Mouse (Mus musculus) right cerebral cortex, postnatal 14 days (tissue): ENCODE data around the gene Trnau1ap.
"Not testable (repeated sequence)": the region's sequence is repeated elsewhere in the genome, so short reads cannot be mapped to it uniquely, and the experiment has no call there.

ENCODE experiments used
- DNase-seq: peaks from one replicate; pipeline ENCODE4 v3.0.0; 2022

The Trnau1ap gene

DNA sequence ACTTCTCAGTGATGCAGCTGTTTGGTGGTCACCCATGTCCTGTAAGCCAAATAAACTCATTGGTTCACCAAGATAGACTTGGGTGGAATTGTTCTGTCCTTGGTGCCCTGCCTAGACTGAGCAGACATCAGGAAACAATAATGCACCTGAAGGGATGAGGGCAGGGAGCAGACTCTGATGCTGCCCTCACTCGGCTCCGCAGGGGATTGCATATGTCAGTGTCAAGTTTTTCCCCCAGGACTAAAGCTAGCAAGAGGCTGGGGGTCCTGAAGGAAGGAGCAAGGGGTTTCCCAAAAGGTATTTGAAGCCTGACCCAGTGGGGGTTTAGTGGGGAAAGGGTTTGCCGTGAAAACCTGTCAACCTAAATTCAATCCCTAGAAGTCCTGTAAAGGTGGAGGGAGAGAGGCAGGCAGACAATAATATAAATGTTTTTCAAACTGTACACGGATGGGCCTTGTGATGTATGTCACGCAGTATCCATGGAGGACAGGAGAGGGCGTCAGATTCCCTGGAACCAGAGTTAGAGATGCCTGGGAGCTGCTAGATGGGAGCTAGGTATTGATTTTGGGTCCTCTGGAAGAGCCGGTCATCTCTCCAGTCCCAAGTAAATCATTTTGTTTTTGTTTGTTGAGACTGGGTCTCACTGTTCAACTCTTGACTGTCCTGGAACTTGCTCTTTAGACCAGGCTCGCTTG is 33.5 kb downstream of the Trnau1ap start:
- no peak for DNase-seq

DNA sequence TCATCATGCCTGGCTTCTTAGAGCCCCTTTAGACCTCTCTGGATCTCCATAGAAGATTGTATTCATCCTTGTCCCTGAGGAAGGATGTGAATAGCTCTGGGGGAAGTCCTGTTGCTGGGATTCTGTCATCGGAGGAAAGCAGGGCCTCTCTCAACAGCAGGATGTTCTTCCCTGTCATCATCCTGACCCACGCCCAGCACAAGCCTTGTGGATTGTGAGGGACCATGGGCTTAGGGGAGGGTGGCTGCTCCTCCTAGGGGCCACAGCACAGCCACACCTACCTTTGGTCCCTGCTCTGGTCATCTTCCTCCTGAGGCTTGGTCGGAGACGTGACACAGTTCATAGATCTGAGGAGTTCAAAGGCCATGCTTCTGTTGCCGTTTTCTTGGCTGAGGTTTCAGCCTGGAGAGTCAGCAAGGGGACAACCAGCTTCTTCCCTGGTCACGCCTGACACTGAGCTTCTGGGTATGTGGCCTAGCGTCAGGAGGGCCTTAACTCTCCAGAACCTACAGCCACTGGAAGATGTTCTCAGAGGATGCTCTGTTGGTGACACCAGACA is 35.6 kb downstream of the Trnau1ap start:
- DNase-seq = no peak

DNA sequence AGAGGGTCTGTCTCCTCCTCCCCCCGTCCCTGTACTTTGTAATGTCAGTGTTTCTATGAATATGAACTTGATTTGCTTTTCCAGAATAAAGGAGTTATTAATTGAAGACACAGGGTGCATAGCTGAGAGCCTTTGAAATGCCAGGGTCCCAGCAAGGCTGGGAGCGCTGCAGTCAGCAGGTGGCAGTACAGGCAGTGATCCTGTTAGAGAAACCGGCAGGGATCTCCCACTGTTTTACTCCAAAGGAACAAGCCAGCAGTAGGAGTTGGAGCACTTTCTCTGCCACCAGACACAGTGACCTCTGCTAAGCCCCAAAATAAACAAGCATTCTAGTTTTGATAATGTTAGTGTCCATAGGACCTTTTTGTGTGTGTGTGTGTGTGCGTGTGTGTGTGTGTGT is 36.4 kb downstream of the Trnau1ap start:
- DNase-seq = peak; percentile 50

DNA sequence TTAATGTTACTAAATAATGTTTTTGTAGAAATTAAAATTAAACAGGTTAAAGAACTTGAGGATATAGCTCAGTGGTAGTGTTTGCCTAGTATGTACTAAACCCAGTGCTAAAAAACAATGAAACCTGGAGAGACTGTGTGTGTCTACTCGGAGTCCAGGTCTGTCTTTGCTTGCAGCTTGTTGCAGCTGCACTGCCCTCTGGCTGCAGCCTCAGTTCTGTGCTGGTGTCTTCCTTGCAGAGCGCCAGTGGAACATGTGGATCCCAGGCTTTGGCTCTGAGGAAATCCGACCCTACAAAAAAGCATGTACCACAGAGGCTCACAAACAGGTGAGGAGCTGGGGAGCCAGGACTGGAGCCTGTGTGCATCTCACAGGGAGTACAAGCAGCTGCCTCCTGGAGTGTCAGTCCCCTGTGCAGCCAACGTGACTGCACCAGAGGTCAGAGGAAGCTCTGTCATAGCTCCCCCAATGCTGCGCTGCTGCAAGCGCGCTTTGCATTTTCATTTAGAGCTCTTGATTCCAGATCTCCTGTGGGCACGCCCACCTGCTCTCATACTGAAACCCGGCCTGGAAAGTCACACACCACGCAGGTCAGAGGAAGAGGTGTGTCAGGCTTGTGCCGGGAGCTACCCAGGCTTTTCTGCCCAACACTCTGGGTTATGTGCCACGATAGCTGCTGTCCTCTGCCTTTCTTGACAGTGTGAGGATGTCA is 37.6 kb downstream of the Trnau1ap start:
- DNase-seq = no peak

GRCm38 (mm10) chr4:132291056-132291455 is 38.3 kb downstream of the Trnau1ap start:
- DNase-seq = no peak

GRCm38 (mm10) chr4:132288840-132289239 is 40.5 kb downstream of the Trnau1ap start:
- not testable (repeated sequence) for DNase-seq

GRCm38 (mm10) chr4:132275949-132276348 is 53.4 kb downstream of the Trnau1ap start:
- DNase-seq = no peak

DNA sequence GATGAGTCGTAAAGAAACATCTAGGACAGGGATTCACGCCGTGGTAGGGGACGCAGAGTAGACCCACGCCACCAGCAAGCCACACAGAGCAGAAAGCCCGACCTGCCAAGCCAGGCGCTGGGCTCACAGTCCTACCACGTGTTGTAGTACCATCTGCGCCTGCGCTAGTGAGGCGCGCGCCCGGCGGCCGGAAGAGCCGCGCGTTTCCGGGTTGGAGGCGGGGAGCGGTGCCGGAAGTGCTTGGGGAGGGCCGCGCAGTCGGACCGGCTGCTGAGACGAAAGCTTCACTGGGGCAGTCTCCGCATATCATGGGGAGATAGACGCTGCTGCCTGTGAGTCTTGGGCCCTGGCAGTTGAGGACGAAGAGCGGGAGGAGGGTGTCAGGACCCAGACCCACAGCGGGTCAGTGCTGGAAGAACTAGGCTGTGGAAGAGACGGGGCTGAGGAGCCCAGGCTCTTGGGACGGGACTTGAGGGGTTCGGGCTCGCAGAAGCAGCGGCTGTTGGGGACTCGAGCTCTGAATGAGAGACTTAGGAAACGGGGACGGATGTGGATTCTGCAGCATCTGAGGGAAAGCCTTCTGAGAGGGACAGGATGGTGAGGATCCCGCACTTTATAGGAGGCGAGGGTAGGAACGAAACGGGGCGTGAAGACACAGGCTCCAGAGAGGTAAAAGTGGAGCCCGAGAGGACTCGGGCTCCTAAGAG is 55.0 kb downstream of the Trnau1ap start, which contains the start of gene Taf12:
Gene Taf12 (plus strand): TSS at position 220 of the 707 bp plus-strand sequence.
- peak; percentile 89 for DNase-seq

DNA sequence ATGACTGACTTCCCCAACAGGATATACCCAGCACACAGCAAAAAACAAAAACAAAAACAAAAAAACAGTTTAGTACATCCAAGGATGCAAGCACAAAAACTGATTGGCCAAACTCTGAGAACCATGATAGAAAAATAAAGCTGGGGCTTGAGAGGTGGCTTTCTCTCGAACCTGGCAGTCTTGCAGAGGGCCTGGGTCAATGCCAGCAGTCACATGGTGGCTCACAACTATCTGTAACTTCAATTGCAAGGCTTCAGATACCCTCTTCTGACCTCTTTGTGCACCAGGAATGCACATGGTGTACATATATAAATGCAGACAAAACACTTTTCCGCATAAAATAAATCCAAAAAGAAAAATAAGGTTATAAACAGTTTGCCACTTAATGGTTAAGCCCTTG is 56.2 kb downstream of the Trnau1ap start:
- no peak for DNase-seq

- DNase-seq = peak; percentile 78
Observed at GRCm38 (mm10) chr4:132269740-132270560, 59.4 kb downstream of the Trnau1ap start.

DNA sequence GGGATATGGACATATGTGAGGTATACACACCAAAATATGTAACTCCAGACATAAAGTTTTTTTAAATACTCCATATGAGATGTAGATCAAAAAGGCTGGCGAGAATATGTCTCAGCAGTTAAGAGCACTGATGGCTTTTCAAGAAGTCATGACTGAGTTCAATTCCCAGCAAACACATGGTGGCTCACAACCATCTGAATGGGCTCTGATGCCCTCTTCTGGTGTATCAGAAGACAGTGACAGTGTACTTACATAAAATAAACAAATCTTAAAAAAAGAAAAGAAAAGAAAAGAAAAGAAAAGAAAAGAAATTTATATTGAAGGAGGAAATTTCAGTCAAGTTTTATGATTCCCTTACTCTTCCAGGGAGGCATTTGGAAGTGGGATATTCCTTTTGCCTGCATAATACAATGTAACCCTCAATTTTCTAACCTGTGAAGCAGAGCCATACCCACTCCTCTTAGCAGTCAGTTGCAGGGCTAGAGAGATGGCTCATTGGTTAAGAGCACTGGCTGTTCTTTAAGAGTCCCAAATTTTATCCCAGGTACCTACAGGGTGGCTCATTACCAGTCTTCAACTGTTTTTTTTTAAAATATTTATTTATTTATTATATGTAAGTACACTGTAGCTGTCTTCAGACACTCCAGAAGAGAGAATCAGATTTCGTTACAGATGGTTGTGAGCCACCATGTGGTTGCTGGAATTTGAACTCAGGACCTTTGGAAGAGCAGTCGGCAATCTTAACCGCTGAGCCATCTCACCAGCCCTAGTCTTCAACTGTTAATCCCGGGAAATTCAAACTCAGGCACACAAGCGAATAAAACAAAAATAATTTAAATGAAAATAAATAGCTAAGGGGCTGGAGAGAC is 60.2 kb downstream of the Trnau1ap start:
- no peak for DNase-seq

DNA sequence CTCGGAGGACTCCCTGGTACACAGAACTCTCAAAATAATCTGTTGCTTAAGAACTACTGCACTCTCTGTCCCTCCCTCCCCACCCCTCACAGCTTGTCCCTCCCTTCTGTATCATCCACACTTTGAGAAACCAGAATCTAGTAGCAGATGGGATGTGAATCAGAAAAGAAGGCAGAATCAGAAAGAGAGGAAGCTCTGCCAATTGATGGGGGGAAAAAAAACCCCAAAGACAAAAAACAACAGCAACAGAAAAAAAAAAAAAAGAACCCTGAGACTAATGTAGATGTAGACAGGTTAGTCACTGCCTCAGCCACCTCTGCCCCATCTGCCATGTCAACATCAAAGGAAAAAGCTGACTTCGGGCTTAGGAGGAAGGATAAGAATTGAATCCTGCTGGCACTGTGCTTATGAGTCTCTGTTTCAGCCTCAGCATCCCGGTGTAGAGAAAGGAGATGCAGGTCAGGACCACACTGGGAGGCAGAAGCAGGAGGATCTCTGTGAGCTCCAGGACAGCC is 62.4 kb downstream of the Trnau1ap start:
- DNase-seq = no peak

DNA sequence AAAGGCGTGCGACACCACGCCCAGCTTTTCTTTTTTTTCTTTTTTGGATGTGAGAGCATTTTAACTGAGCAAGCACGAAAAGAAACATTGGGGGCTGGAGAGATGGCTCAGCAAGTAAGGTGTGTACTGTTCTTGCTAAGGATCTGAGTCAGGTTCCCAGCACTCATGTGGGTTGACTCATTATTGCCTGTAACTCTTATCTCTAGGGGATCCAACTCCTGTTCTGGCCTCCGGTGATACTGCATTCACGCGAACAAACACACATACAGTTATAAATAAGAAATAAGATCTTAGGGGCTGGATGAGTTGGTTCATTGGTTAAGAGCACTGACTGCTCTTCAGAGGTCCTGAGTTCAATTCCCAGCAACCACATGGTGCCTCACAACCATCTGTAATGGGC is 66.0 kb downstream of the Trnau1ap start:
- DNase-seq = no peak

GRCm38 (mm10) chr4:132262358-132262616 is 67.1 kb downstream of the Trnau1ap start:
- DNase-seq = no peak
